Mouse (Mus musculus) cortical plate, adult 2 months (tissue): ENCODE measurements around the gene Xndc1. TPM values are rescaled to one million over a fixed set of nuclear protein-coding genes. Genes with fewer than 3 reads are reported as not detected.

Source experiments
- H3K27ac ChIP-seq: fragments of 200-500 bp; 2 replicates; pipeline ENCODE4 v1.5.1; 2012; ENCODE audit warnings: low read length, control low read depth, inconsistent platforms; ENCODE audit not compliant: insufficient read depth
- H3K4me1 ChIP-seq: fragments of 200-500 bp; 2 replicates; pipeline ENCODE4 v1.6.1; 2011; ENCODE audit warnings: low read length; ENCODE audit not compliant: control insufficient read depth, insufficient read depth
- H3K4me3 ChIP-seq: fragments of 200-500 bp; 2 replicates; pipeline ENCODE4 v1.5.1; 2011; ENCODE audit warnings: mild to moderate bottlenecking, low read length, control low read depth; ENCODE audit not compliant: insufficient read depth
- CTCF ChIP-seq: fragments of 200-500 bp; IDR thresholded peaks from 2 replicates; pipeline ENCODE4 v1.5.1; 2011; ENCODE audit warnings: mild to moderate bottlenecking, control low read depth, low read length; ENCODE audit not compliant: insufficient read depth; ENCODE audit errors: extremely low read depth
- POLR2A ChIP-seq: fragments of 200-500 bp; IDR thresholded peaks from 2 replicates; pipeline ENCODE4 v1.6.1; 2011; ENCODE audit warnings: mild to moderate bottlenecking, low read length, control low read depth; ENCODE audit not compliant: insufficient read depth; ENCODE audit errors: extremely low read depth
- polyA plus RNA-seq: library from polyadenylated mRNA; depleted of rRNA; stranded (reverse); fragments of >200 nt; gene quantifications from 2 replicates; pipeline ENCODE4 v1.2.3, GENCODE M21; 2012

Xndc1 gene
- polyA plus RNA-seq, 1 experiment, result 38.4 TPM

GRCm38 (mm10) chr7:102076714-102077296 is 11.5 kb downstream of the Xndc1 start:
- no peaks in the 10 kb centered on the region for H3K4me1 ChIP-seq
- H3K4me3 ChIP-seq, result no peak overlapping the region
- TF ChIP-seq POLR2A (no peak), CTCF (peak; percentile 50)
- no peak overlapping the region for H3K27ac ChIP-seq

- H3K4me3 ChIP-seq, result no peak overlapping the region
- no peak overlapping the region for H3K27ac ChIP-seq
- TF ChIP-seq POLR2A, result no peak
- TF ChIP-seq CTCF, result peak; percentile 68
- no peaks in the 10 kb centered on the region for H3K4me1 ChIP-seq
Measured at GRCm38 (mm10) chr7:102078517-102078916, 13.2 kb downstream of the Xndc1 start.

- H3K4me3 ChIP-seq, result no peak overlapping the region
Measured at GRCm38 (mm10) chr7:102080311-102080710, 15.0 kb downstream of the Xndc1 start.

GRCm38 (mm10) chr7:102081784-102082183 is 16.5 kb downstream of the Xndc1 start:
- Histone ChIP-seq H3K4me1 (no peaks in the 10 kb centered on the region), H3K4me3 (no peak overlapping the region), H3K27ac (no peak overlapping the region)
- TF ChIP-seq POLR2A (no peak), CTCF (no peak)

More at GRCm38 (mm10) chr7:102080311-102080710, 15.0 kb downstream of the Xndc1 start:
- H3K27ac ChIP-seq, result no peak overlapping the region
- H3K4me1 ChIP-seq, result no peaks in the 10 kb centered on the region
- TF ChIP-seq POLR2A (no peak), CTCF (no peak)

GRCm38 (mm10) chr7:102082816-102083215 is 17.5 kb downstream of the Xndc1 start, which contains the start of gene Trpc2:
Gene Trpc2 (plus strand): TSS chr7:102083116.
- Histone ChIP-seq H3K4me1 (no peaks in the 10 kb centered on the region), H3K4me3 (no peak within 1 kb of the TSS), H3K27ac (no peak within 1 kb of the TSS)
- no peak for TF ChIP-seq POLR2A
- no peak for TF ChIP-seq CTCF

- H3K4me1 ChIP-seq, result no peaks in the 10 kb centered on the region
Measured at GRCm38 (mm10) chr7:102084041-102084696, 18.9 kb downstream of the Xndc1 start.

GRCm38 (mm10) chr7:102087336-102087735 is 22.0 kb downstream of the Xndc1 start:
- Histone ChIP-seq H3K4me3 (no peak overlapping the region), H3K27ac (no peak overlapping the region), H3K4me1 (no peaks in the 10 kb centered on the region)
- TF ChIP-seq POLR2A (no peak), CTCF (no peak)

More at GRCm38 (mm10) chr7:102084041-102084696, 18.9 kb downstream of the Xndc1 start:
- no peak overlapping the region for H3K27ac ChIP-seq
- TF ChIP-seq POLR2A (no peak), CTCF (no peak)
- no peak overlapping the region for H3K4me3 ChIP-seq

- H3K4me1 ChIP-seq, result no peaks in the 10 kb centered on the region
- no peak overlapping the region for H3K4me3 ChIP-seq
- TF ChIP-seq POLR2A, result no peak
- no peak for TF ChIP-seq CTCF
- no peak overlapping the region for H3K27ac ChIP-seq
Measured at GRCm38 (mm10) chr7:102099760-102100661, 34.7 kb downstream of the Xndc1 start.

GRCm38 (mm10) chr7:102100868-102101267 is 35.6 kb downstream of the Xndc1 start:
- Histone ChIP-seq H3K4me1 (no peaks in the 10 kb centered on the region), H3K27ac (no peak overlapping the region), H3K4me3 (no peak overlapping the region)
- TF ChIP-seq CTCF, result no peak
- TF ChIP-seq POLR2A, result no peak
